Mouse (Mus musculus): ENCODE data around the gene Hdac7. TPM values are rescaled to one million over a fixed set of nuclear protein-coding genes. Genes with fewer than 3 reads are reported as not detected.

Gene Hdac7
- total and polyA plus RNA-seq, 3 experiments: 19.8 to 55.2 (median 21.7) TPM

DNA sequence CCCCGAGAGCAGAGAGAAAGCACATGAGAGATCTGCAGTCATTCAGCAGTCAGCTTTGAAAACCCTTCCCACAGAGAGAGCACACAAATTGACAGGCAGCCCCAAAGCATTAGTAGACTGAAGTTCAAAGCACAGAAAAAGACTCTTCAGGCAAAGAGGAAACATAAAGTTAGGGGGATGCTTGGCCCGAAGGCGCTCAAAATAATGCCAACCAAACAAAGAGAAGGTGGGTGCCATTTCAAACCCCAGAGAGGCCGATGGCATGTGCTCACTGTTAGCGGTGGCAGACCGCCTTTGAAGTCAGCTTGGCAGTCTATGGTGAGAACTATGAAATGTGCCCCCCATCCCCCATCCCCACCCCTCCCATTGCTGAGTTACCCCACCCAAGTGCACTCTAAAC, 2.2 kb downstream of the Hdac7 start:
- H3K27me3 ChIP-seq (replicated peaks): no peaks in the 10 kb centered on the region
- TF ChIP-seq EP300 (IDR thresholded peaks at IDR 0.05; ENCODE audit: low read length) (no peak), NRF1 (IDR thresholded peaks at IDR 0.05; ENCODE audit: low read depth, low read length) (no peak), MEF2A (IDR thresholded peaks at IDR 0.05; ENCODE audit: borderline replicate concordance, low read depth, low read length) (no peak), MAX (IDR thresholded peaks at IDR 0.05; ENCODE audit: low read length) (no peak), USF1 (IDR thresholded peaks at IDR 0.05; ENCODE audit: low read depth, low read length) (no peak), MAZ (IDR thresholded peaks at IDR 0.05; ENCODE audit: low read depth, low read length) (no peak), MXI1 (IDR thresholded peaks at IDR 0.05; ENCODE audit: low read depth, low read length) (no peak), CHD1 (IDR thresholded peaks at IDR 0.05; ENCODE audit: low read depth, low read length) (no peak), POLR2A (IDR thresholded peaks at IDR 0.05; ENCODE audit: low read depth, low read length) (no peak), JUN (IDR thresholded peaks at IDR 0.05; ENCODE audit: insufficient read depth, low read depth, low read length) (no peak), NELFE (IDR thresholded peaks at IDR 0.05; ENCODE audit: low read depth, low read length) (no peak), CTCF (conservative IDR thresholded peaks at IDR 0.05 in 1 of 2, IDR thresholded peaks at IDR 0.05 in 1 of 2; ENCODE audit: low read depth in 2 of 2, low read length in 2 of 2) (no peak), RCOR1 (conservative IDR thresholded peaks at IDR 0.05; ENCODE audit: low read depth, low read length) (no peak), SIN3A (IDR thresholded peaks at IDR 0.05; ENCODE audit: low read length) (no peak), ZMIZ1 (IDR thresholded peaks at IDR 0.05; ENCODE audit: low read depth, low read length) (no peak), JUND (conservative IDR thresholded peaks at IDR 0.05; ENCODE audit: low read depth, low read length) (no peak), E2F4 (IDR thresholded peaks at IDR 0.05; ENCODE audit: insufficient replicate concordance, low read depth, low read length) (no peak), IRF4 (IDR thresholded peaks at IDR 0.05; ENCODE audit: low read depth, low read length) (no peak), ZC3H11A (IDR thresholded peaks at IDR 0.05; ENCODE audit: low read depth, low read length) (no peak), ZNF384 (IDR thresholded peaks at IDR 0.05; ENCODE audit: low read depth, low read length) (no peak)
- no peak overlapping the region for H3K4me3 ChIP-seq (replicated peaks in 1 of 3; ENCODE audit: low read depth in 2 of 3, low read length in 2 of 3, poor library complexity in 1 of 3)
- dilution Hi-C loops (cut with MboI; ENCODE audit: extremely low pct_ligation_motif_present, extremely low pct_unique_long_range_greater_than_20kb, low sequenced_read_pairs) (no loop called here), in situ Hi-C loops (cut with MboI; ENCODE audit: low pct_ligation_motif_present, low pct_unique_long_range_greater_than_20kb, low sequenced_read_pairs) (loop anchor here (25.0 kb wide), 1 partner anchor 380 kb away; no protein-coding TSS in a partner anchor)
- H3K36me3 ChIP-seq (replicated peaks in 1 of 2; ENCODE audit: control insufficient read depth in 1 of 2, insufficient read depth in 1 of 2, low read length in 1 of 2): no peaks in the 10 kb centered on the region
- no peaks in the 10 kb centered on the region for H3K79me2 ChIP-seq (replicated peaks; ENCODE audit: control insufficient read depth, extremely low read depth, insufficient read depth, poor library complexity, severe bottlenecking)
- H3K9ac ChIP-seq (ENCODE audit: insufficient read depth, low read depth): no peak overlapping the region
- no peak overlapping the region for H3K27ac ChIP-seq (ENCODE audit: insufficient read depth, low read depth)
- H3K4me1 ChIP-seq (ENCODE audit: control insufficient read depth in 1 of 2, insufficient read depth in 2 of 2): peaks cover 32 to 77% of the 10 kb centered on the region in 2 experiments
- no peak overlapping the region for H3K4me2 ChIP-seq (ENCODE audit: insufficient read depth, low read depth, poor library complexity, severe bottlenecking)
- DNase-seq (ENCODE audit: extremely low read depth): no peak
- H3K9me3 ChIP-seq (replicated peaks; ENCODE audit: low read length): peaks cover 8% of the 10 kb centered on the region

DNA sequence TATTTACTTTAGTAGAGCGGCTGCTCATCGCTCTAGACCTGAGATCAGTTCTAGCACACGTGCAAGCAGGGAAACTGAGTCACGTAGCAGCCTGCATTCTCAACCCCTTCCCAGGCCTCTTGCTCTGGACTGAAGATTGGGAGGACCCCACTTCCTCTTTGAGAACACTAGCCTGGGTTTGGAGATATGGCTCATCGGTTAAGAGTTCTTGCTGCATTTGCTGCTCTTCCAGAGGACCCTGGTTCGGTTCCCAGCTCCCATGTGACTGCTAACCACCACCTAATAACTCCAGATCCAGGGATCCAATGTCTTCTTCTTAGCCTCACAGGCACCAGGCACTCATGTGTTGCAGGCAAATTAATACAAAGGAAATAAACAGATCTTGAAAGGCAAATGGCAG, 2.9 kb downstream of the Hdac7 start:
- Histone ChIP-seq H3K4me3 (replicated peaks in 1 of 3; ENCODE audit: low read depth in 2 of 3, low read length in 2 of 3, poor library complexity in 1 of 3) (no peak overlapping the region), H3K4me1 (ENCODE audit: control insufficient read depth in 1 of 2, insufficient read depth in 2 of 2) (peaks cover 38 to 84% of the 10 kb centered on the region in 2 experiments), H3K9me3 (replicated peaks; ENCODE audit: low read length) (peaks cover 7% of the 10 kb centered on the region), H3K9ac (ENCODE audit: insufficient read depth, low read depth) (no peak overlapping the region), H3K36me3 (replicated peaks in 1 of 2; ENCODE audit: control insufficient read depth in 1 of 2, insufficient read depth in 1 of 2, low read length in 1 of 2) (no peaks in the 10 kb centered on the region), H3K4me2 (ENCODE audit: insufficient read depth, low read depth, poor library complexity, severe bottlenecking) (no peak overlapping the region), H3K27me3 (replicated peaks) (no peaks in the 10 kb centered on the region), H3K79me2 (replicated peaks; ENCODE audit: control insufficient read depth, extremely low read depth, insufficient read depth, poor library complexity, severe bottlenecking) (no peaks in the 10 kb centered on the region), H3K27ac (ENCODE audit: insufficient read depth, low read depth) (no peak overlapping the region)
- in situ Hi-C loops (cut with MboI; ENCODE audit: low pct_ligation_motif_present, low pct_unique_long_range_greater_than_20kb, low sequenced_read_pairs): loop anchor here (25.0 kb wide), 1 partner anchor 379 kb away; no protein-coding TSS in a partner anchor
- DNase-seq (ENCODE audit: extremely low read depth): no peak
- TF ChIP-seq E2F4 (IDR thresholded peaks at IDR 0.05; ENCODE audit: insufficient replicate concordance, low read depth, low read length): no peak
- no peak for TF ChIP-seq ZC3H11A (IDR thresholded peaks at IDR 0.05; ENCODE audit: low read depth, low read length)
- no peak for TF ChIP-seq MEF2A (IDR thresholded peaks at IDR 0.05; ENCODE audit: borderline replicate concordance, low read depth, low read length)
- no peak for TF ChIP-seq ETS1 (conservative IDR thresholded peaks at IDR 0.05; ENCODE audit: low read depth, low read length)
- no peak for TF ChIP-seq ELF1 (IDR thresholded peaks at IDR 0.05; ENCODE audit: low read depth, low read length)
- no peak for TF ChIP-seq HCFC1 (IDR thresholded peaks at IDR 0.05; ENCODE audit: low read depth, low read length)
- no peak for TF ChIP-seq MAFK (IDR thresholded peaks at IDR 0.05; ENCODE audit: insufficient replicate concordance, low read length)
- no peak for TF ChIP-seq JUND (conservative IDR thresholded peaks at IDR 0.05; ENCODE audit: low read depth, low read length)
- dilution Hi-C loops (cut with MboI; ENCODE audit: extremely low pct_ligation_motif_present, extremely low pct_unique_long_range_greater_than_20kb, low sequenced_read_pairs): no loop called here

Data from CH12.LX (cell line).